Mouse (Mus musculus): ENCODE results near the gene Snw1. TPM values are rescaled to one million over a fixed set of nuclear protein-coding genes. Genes with fewer than 3 reads are reported as not detected.
"Not testable (repeated sequence)": the region's sequence is repeated elsewhere in the genome, so short reads cannot be mapped to it uniquely, and the experiment has no call there.

Snw1 gene
- 60.7 and 69.2 TPM in 2 replicates for polyA plus RNA-seq (2011; ENCODE audit: insufficient read length, low read depth, missing spikeins)

GRCm38 (mm10) chr12:87471964-87472786 is at the start of gene Snw1:
Gene Snw1, minus strand, starts transcription at chr12:87472274.
- Histone ChIP-seq H3K4me3 (ENCODE audit: insufficient read depth, low read length) (peak within 1 kb of the TSS; percentile 81), H3K4me1 (ENCODE audit: control insufficient read depth, insufficient read depth, low read length) (peaks cover 4% of the 10 kb centered on the region), H3K27ac (ENCODE audit: insufficient read depth, low read length) (peak within 1 kb of the TSS; percentile 13; the same call in 1 of the 2 replicates)
- no peak for TF ChIP-seq CTCF (IDR thresholded peaks at IDR 0.05; ENCODE audit: borderline replicate concordance, insufficient read depth, low read length)
- TF ChIP-seq POLR2A (IDR thresholded peaks at IDR 0.05; ENCODE audit: low read depth, low read length) = peak; percentile 89

- H3K27ac ChIP-seq (ENCODE audit: insufficient read depth, low read length); H3K4me1 ChIP-seq (ENCODE audit: control insufficient read depth, insufficient read depth, low read length); H3K4me3 ChIP-seq (ENCODE audit: insufficient read depth, low read length): not testable (repeated sequence)
Measured at GRCm38 (mm10) chr12:87519616-87520015, 47.5 kb upstream of the Snw1 start.

- H3K27ac ChIP-seq (ENCODE audit: insufficient read depth, low read length); H3K4me1 ChIP-seq (ENCODE audit: control insufficient read depth, insufficient read depth, low read length); H3K4me3 ChIP-seq (ENCODE audit: insufficient read depth, low read length): not testable (repeated sequence)
Measured at GRCm38 (mm10) chr12:87514016-87514415, 41.9 kb upstream of the Snw1 start, which contains the start of gene Gm8300. Gene Gm8300, plus strand, starts transcription at chr12:87514316.

- not testable (repeated sequence) for H3K27ac ChIP-seq (ENCODE audit: insufficient read depth, low read length); H3K4me1 ChIP-seq (ENCODE audit: control insufficient read depth, insufficient read depth, low read length); H3K4me3 ChIP-seq (ENCODE audit: insufficient read depth, low read length)
Measured at GRCm38 (mm10) chr12:87494421-87494820, 22.3 kb upstream of the Snw1 start, which contains the start of gene Gm5788. Gene Gm5788, plus strand, starts transcription at chr12:87494721.

GRCm38 (mm10) chr12:87488683-87489082 is 16.6 kb upstream of the Snw1 start:
- not testable (repeated sequence) for H3K4me1 ChIP-seq (ENCODE audit: control insufficient read depth, insufficient read depth, low read length); H3K27ac ChIP-seq (ENCODE audit: insufficient read depth, low read length); H3K4me3 ChIP-seq (ENCODE audit: insufficient read depth, low read length)

- not testable (repeated sequence) for H3K4me3 ChIP-seq (ENCODE audit: insufficient read depth, low read length); H3K4me1 ChIP-seq (ENCODE audit: control insufficient read depth, insufficient read depth, low read length); H3K27ac ChIP-seq (ENCODE audit: insufficient read depth, low read length)
Measured at GRCm38 (mm10) chr12:87482482-87482881, 10.4 kb upstream of the Snw1 start.

- peaks cover 4% of the 10 kb centered on the region for H3K4me1 ChIP-seq (ENCODE audit: control insufficient read depth, insufficient read depth, low read length)
- H3K4me3 ChIP-seq (ENCODE audit: insufficient read depth, low read length) = no peak overlapping the region
- TF ChIP-seq CTCF (IDR thresholded peaks at IDR 0.05; ENCODE audit: borderline replicate concordance, insufficient read depth, low read length) (no peak), POLR2A (IDR thresholded peaks at IDR 0.05; ENCODE audit: low read depth, low read length) (no peak)
- H3K27ac ChIP-seq (ENCODE audit: insufficient read depth, low read length) = no peak overlapping the region
Measured at GRCm38 (mm10) chr12:87474756-87475155, 2.7 kb upstream of the Snw1 start.

GRCm38 (mm10) chr12:87471421-87471963 is 582 bp downstream of the Snw1 start:
- H3K4me3 ChIP-seq (ENCODE audit: insufficient read depth, low read length) = peak overlapping the region; percentile 81
- H3K27ac ChIP-seq (ENCODE audit: insufficient read depth, low read length) = peak overlapping the region; percentile 13; the same call in 1 of the 2 replicates
- no peak for TF ChIP-seq CTCF (IDR thresholded peaks at IDR 0.05; ENCODE audit: borderline replicate concordance, insufficient read depth, low read length)
- TF ChIP-seq POLR2A (IDR thresholded peaks at IDR 0.05; ENCODE audit: low read depth, low read length) = no peak
- peaks cover 4% of the 10 kb centered on the region for H3K4me1 ChIP-seq (ENCODE audit: control insufficient read depth, insufficient read depth, low read length)

- peak overlapping the region; percentile 81 for H3K4me3 ChIP-seq (ENCODE audit: insufficient read depth, low read length)
- TF ChIP-seq POLR2A (IDR thresholded peaks at IDR 0.05; ENCODE audit: low read depth, low read length) (no peak), CTCF (IDR thresholded peaks at IDR 0.05; ENCODE audit: borderline replicate concordance, insufficient read depth, low read length) (no peak)
- H3K27ac ChIP-seq (ENCODE audit: insufficient read depth, low read length) = no peak overlapping the region
- H3K4me1 ChIP-seq (ENCODE audit: control insufficient read depth, insufficient read depth, low read length) = peaks cover 4% of the 10 kb centered on the region
Measured at GRCm38 (mm10) chr12:87470263-87471136, 1.6 kb downstream of the Snw1 start.

- TF ChIP-seq POLR2A (IDR thresholded peaks at IDR 0.05; ENCODE audit: low read depth, low read length) (no peak), CTCF (IDR thresholded peaks at IDR 0.05; ENCODE audit: borderline replicate concordance, insufficient read depth, low read length) (no peak)
- Histone ChIP-seq H3K27ac (ENCODE audit: insufficient read depth, low read length) (no peak overlapping the region), H3K4me1 (ENCODE audit: control insufficient read depth, insufficient read depth, low read length) (no peaks in the 10 kb centered on the region), H3K4me3 (ENCODE audit: insufficient read depth, low read length) (no peak overlapping the region)
Measured at GRCm38 (mm10) chr12:87464678-87465297, 7.3 kb downstream of the Snw1 start.
